Mouse (Mus musculus): Measurements from ENCODE around the gene Cntn2. TPM values are rescaled to one million over a fixed set of nuclear protein-coding genes. Genes with fewer than 3 reads are reported as not detected.

The Cntn2 gene
- total and polyA plus RNA-seq, 2 experiments, result under 0.01 to 0.48 TPM

GRCm38 (mm10) chr1:132582998-132583604 lies 40.0 kb upstream of the Cntn2 start:
- WGBS, result 85% methylated on average over 18 of the region's 18 CpGs
- Histone ChIP-seq H3K27ac (replicated peaks; ENCODE audit: insufficient read depth, low read depth, low read length) (no peak overlapping the region), H3K36me3 (ENCODE audit: control insufficient read depth, insufficient read depth, low read length) (no peaks in the 10 kb centered on the region), H3K9ac (ENCODE audit: low read depth, low read length) (no peak overlapping the region), H3K4me3 (ENCODE audit: insufficient read depth, low read depth, low read length) (no peak overlapping the region), H3K4me1 (ENCODE audit: control insufficient read depth, insufficient read depth, low read length) (peaks cover 3% of the 10 kb centered on the region; the same call in 1 of the 2 replicates), H3K27me3 (ENCODE audit: control insufficient read depth, insufficient read depth, low read length) (no peaks in the 10 kb centered on the region), H3K79me2 (ENCODE audit: control insufficient read depth, insufficient read depth, low read length) (no peaks in the 10 kb centered on the region)
- no peak for TF ChIP-seq POLR2A (IDR thresholded peaks at IDR 0.05; ENCODE audit: extremely low read depth, insufficient read depth, low read length)
- TF ChIP-seq CTCF (IDR thresholded peaks at IDR 0.05; ENCODE audit: low read depth, low read length), result no peak
- DNase-seq (ENCODE audit: extremely low read depth, low read depth, low spot score), result no peak

- H3K4me1 ChIP-seq (ENCODE audit: control insufficient read depth, insufficient read depth, low read length), result peaks cover 3% of the 10 kb centered on the region; the same call in 1 of the 2 replicates
- no peaks in the 10 kb centered on the region for H3K79me2 ChIP-seq (ENCODE audit: control insufficient read depth, insufficient read depth, low read length)
- no peak overlapping the region for H3K4me3 ChIP-seq (ENCODE audit: insufficient read depth, low read depth, low read length)
- H3K36me3 ChIP-seq (ENCODE audit: control insufficient read depth, insufficient read depth, low read length), result no peaks in the 10 kb centered on the region
- 81% methylated on average over 14 of the region's 14 CpGs for WGBS
- H3K9ac ChIP-seq (ENCODE audit: low read depth, low read length), result no peak overlapping the region
- H3K27me3 ChIP-seq (ENCODE audit: control insufficient read depth, insufficient read depth, low read length), result no peaks in the 10 kb centered on the region
- DNase-seq (ENCODE audit: extremely low read depth, low read depth, low spot score), result no peak
- TF ChIP-seq CTCF (IDR thresholded peaks at IDR 0.05; ENCODE audit: low read depth, low read length) (no peak), POLR2A (IDR thresholded peaks at IDR 0.05; ENCODE audit: extremely low read depth, insufficient read depth, low read length) (no peak)
- no peak overlapping the region for H3K27ac ChIP-seq (replicated peaks; ENCODE audit: insufficient read depth, low read depth, low read length)
These were observed 39.1 kb upstream of the Cntn2 start for GRCm38 (mm10) chr1:132581845-132582839.

- no peak for DNase-seq (ENCODE audit: extremely low read depth, low read depth, low spot score)
- no peak overlapping the region for H3K9ac ChIP-seq (ENCODE audit: low read depth, low read length)
- TF ChIP-seq CTCF (IDR thresholded peaks at IDR 0.05; ENCODE audit: low read depth, low read length) (no peak), POLR2A (IDR thresholded peaks at IDR 0.05; ENCODE audit: extremely low read depth, insufficient read depth, low read length) (no peak)
- WGBS, result 91% methylated on average over 7 of the region's 7 CpGs
- no peaks in the 10 kb centered on the region for H3K27me3 ChIP-seq (ENCODE audit: control insufficient read depth, insufficient read depth, low read length)
- no peak overlapping the region for H3K27ac ChIP-seq (replicated peaks; ENCODE audit: insufficient read depth, low read depth, low read length)
- no peaks in the 10 kb centered on the region for H3K36me3 ChIP-seq (ENCODE audit: control insufficient read depth, insufficient read depth, low read length)
- H3K4me1 ChIP-seq (ENCODE audit: control insufficient read depth, insufficient read depth, low read length), result no peaks in the 10 kb centered on the region
- no peak overlapping the region for H3K4me3 ChIP-seq (ENCODE audit: insufficient read depth, low read depth, low read length)
- H3K79me2 ChIP-seq (ENCODE audit: control insufficient read depth, insufficient read depth, low read length), result no peaks in the 10 kb centered on the region
These were observed 37.0 kb upstream of the Cntn2 start for GRCm38 (mm10) chr1:132580063-132580462.

GRCm38 (mm10) chr1:132576845-132577244 lies 33.8 kb upstream of the Cntn2 start:
- Histone ChIP-seq H3K9ac (ENCODE audit: low read depth, low read length) (no peak overlapping the region), H3K36me3 (ENCODE audit: control insufficient read depth, insufficient read depth, low read length) (no peaks in the 10 kb centered on the region), H3K4me1 (ENCODE audit: control insufficient read depth, insufficient read depth, low read length) (no peaks in the 10 kb centered on the region), H3K27me3 (ENCODE audit: control insufficient read depth, insufficient read depth, low read length) (no peaks in the 10 kb centered on the region), H3K79me2 (ENCODE audit: control insufficient read depth, insufficient read depth, low read length) (no peaks in the 10 kb centered on the region), H3K4me3 (ENCODE audit: insufficient read depth, low read depth, low read length) (no peak overlapping the region), H3K27ac (replicated peaks; ENCODE audit: insufficient read depth, low read depth, low read length) (no peak overlapping the region)
- TF ChIP-seq CTCF (IDR thresholded peaks at IDR 0.05; ENCODE audit: low read depth, low read length), result no peak
- TF ChIP-seq POLR2A (IDR thresholded peaks at IDR 0.05; ENCODE audit: extremely low read depth, insufficient read depth, low read length), result no peak
- 95% methylated on average over 8 of the region's 8 CpGs for WGBS
- DNase-seq (ENCODE audit: extremely low read depth, low read depth, low spot score), result no peak

GRCm38 (mm10) chr1:132572851-132573250 lies 29.8 kb upstream of the Cntn2 start:
- Histone ChIP-seq H3K4me1 (ENCODE audit: control insufficient read depth, insufficient read depth, low read length) (no peaks in the 10 kb centered on the region), H3K4me3 (ENCODE audit: insufficient read depth, low read depth, low read length) (no peak overlapping the region), H3K36me3 (ENCODE audit: control insufficient read depth, insufficient read depth, low read length) (no peaks in the 10 kb centered on the region), H3K27ac (replicated peaks; ENCODE audit: insufficient read depth, low read depth, low read length) (no peak overlapping the region), H3K79me2 (ENCODE audit: control insufficient read depth, insufficient read depth, low read length) (no peaks in the 10 kb centered on the region), H3K9ac (ENCODE audit: low read depth, low read length) (no peak overlapping the region), H3K27me3 (ENCODE audit: control insufficient read depth, insufficient read depth, low read length) (no peaks in the 10 kb centered on the region)
- TF ChIP-seq POLR2A (IDR thresholded peaks at IDR 0.05; ENCODE audit: extremely low read depth, insufficient read depth, low read length) (no peak), CTCF (IDR thresholded peaks at IDR 0.05; ENCODE audit: low read depth, low read length) (no peak)
- no peak for DNase-seq (ENCODE audit: extremely low read depth, low read depth, low spot score)
- 82% methylated on average over 7 of the region's 7 CpGs for WGBS
